Mouse (Mus musculus) lung, postnatal 36 days (tissue): Measurements from ENCODE around the gene Olfr860.
"Not testable (repeated sequence)": the region's sequence is repeated elsewhere in the genome, so short reads cannot be mapped to it uniquely, and the experiment has no call there.

Experiments
- DNase-seq: peaks from one replicate; pipeline ENCODE4 v3.0.0; 2022; ENCODE audit warnings: mixed read lengths

Olfr860 gene

DNA sequence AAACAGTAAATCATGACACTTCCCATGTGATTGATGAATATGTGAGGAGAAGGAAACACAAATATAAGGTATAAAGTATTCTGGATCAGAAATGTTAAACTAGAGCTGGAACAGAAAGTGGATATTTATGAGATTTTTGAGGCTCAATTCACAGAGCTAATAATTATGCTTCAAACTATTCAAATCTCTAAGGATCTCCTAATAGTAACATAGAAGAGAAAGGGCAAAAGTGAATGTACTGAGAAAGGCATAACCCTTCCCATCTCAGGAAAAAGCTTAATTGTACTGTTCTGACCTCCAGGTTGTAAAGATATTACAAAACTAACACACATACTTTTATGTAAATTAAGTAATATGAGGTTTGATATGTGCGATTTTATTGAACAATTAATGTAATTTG, at the start of gene Olfr860:
Olfr860 (minus strand) TSS at position 101 of the 400 bp plus-strand sequence.
- no peak for DNase-seq

DNA sequence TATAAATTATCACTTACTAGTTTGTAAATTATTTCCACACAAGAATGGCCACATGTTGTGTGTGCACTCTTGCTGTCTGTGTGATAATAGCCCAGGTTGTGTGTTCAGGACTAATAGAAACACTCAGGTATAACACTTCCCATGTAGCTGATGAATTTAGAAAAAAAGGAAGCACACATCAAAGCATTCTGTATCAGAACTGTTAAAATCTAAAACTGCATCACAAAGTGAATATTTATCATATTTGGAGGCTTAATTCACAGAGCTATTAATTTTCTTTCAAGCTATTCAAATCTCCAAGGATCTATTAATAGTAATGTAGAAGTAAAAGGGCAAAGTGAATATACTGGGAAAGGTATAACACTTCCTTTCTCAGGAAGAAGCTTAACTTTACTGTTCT, 38.4 kb upstream of the Olfr860 start, which contains the start of gene Olfr862:
Olfr862 (minus strand) TSS at position 101 of the 400 bp plus-strand sequence.
- no peak for DNase-seq

DNA sequence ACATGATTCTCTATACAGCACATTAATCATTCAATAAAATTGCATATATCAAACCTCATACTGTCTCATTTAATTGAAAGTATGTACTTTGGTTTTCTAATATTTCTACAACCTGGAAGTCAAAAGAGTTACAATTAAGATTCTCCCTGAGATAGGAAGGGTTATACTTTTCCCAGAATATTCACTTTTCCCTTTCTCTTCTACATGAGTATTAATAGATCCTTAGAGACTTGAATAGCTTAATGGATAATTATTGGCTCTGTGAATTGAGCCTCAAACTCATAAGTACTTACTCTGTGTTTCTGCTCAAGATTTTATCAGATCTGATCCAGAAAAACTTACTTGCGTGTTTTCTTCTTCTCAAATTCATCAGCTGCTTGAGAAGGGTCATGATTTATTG, 44.9 kb downstream of the Olfr860 start, which contains the start of gene Olfr859:
Olfr859 (plus strand) TSS at position 301 of the 400 bp plus-strand sequence.
- not testable (repeated sequence) for DNase-seq

- no peak for DNase-seq
Measured at GRCm38 (mm10) chr9:19803000-19803399, 46.5 kb downstream of the Olfr860 start.
